Mouse (Mus musculus): ENCODE data around the gene Cog5. TPM values are rescaled to one million over a fixed set of nuclear protein-coding genes. Genes with fewer than 3 reads are reported as not detected.
A peak's percentile ranks its signal among the peaks of the same experiment; 100 is the strongest.

The Cog5 gene
- polyA plus RNA-seq, 1 experiment from 2014 or later, result 34.9 TPM

DNA sequence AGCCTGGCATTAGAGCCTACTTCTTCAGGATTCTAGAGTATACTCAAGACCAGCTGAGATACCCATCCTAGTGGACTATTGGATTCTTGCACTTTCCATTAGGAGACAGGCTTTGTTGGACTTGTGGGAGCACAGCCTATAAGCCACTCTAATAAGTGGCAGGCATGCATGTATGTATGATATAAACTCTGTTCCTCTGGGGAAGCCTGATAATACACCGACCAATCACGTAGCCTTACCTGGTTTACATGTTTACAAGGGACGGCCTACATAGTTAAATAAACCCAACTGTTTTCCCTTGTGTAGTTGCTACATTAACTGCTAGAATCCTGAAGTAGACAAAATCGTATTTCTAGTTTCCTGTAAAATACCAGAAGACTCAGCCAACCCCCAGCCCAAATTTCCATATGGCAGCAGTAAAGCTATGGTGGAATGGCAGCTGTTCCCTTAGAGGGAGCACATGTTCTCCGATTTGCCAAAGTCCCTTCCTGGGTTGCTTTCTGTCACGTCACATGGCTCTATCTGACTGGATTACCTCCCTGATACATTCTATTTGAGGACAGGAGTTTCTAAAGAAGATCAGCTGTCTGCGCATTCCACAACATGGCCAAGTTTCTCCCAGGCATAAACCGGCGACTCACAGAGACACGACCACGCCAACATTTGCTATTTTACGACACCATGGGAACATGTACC, 311.0 kb downstream of the Cog5 start:
- H3K27me3 ChIP-seq (replicated peaks; ENCODE audit: control insufficient read depth, insufficient read depth, low read length), result no peaks in the 10 kb centered on the region
- no peak overlapping the region for H3K27ac ChIP-seq (ENCODE audit: low read depth)
- ATAC-seq (replicated peaks; ENCODE audit: low FRiP score, low TSS enrichment, low read depth), result no peak
- no peak overlapping the region for H3K9ac ChIP-seq (ENCODE audit: low read length)
- no peak overlapping the region for H3K4me2 ChIP-seq (ENCODE audit: low read length)
- 90% methylated on average over 12 of the region's 12 CpGs for WGBS
- H3K36me3 ChIP-seq (ENCODE audit: control insufficient read depth, insufficient read depth, low read length), result 0 out of 2 replicates have a peak, but pooled peaks cover 7% of the 10 kb centered on the region
- no peak overlapping the region for H3K4me3 ChIP-seq (ENCODE audit: low read depth, low read length)
- no peak for DNase-seq (ENCODE audit: low spot score)
- H3K9me3 ChIP-seq (ENCODE audit: control insufficient read depth, low read length), result no peaks in the 10 kb centered on the region
- H3K4me1 ChIP-seq (replicated peaks; ENCODE audit: control insufficient read depth, insufficient read depth, low read length), result no peaks in the 10 kb centered on the region

DNA sequence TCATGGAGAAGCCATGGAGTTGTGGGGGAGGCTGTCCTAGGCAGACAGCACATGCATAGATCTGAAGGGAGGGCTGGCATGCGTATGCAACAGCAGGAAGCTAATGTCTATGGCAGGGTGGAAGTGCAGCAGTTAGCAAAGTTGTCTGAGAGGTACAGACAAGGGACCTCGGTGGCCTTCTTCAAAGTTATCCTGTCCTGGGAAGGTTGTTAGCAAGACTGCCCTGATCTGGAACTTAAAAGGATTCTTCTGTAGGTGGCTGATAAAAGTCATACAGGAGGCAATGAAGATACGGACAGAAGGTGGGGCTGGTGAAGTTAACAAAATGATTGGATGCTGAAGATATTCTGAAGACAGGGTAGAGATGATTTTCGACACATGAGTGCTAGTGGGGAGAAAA, 311.7 kb downstream of the Cog5 start:
- Histone ChIP-seq H3K4me2 (ENCODE audit: low read length) (no peak overlapping the region), H3K9me3 (ENCODE audit: control insufficient read depth, low read length) (no peaks in the 10 kb centered on the region), H3K9ac (ENCODE audit: low read length) (no peak overlapping the region), H3K27ac (ENCODE audit: low read depth) (no peak overlapping the region), H3K4me1 (replicated peaks; ENCODE audit: control insufficient read depth, insufficient read depth, low read length) (no peaks in the 10 kb centered on the region), H3K27me3 (replicated peaks; ENCODE audit: control insufficient read depth, insufficient read depth, low read length) (no peaks in the 10 kb centered on the region), H3K4me3 (ENCODE audit: low read depth, low read length) (no peak overlapping the region), H3K36me3 (ENCODE audit: control insufficient read depth, insufficient read depth, low read length) (0 out of 2 replicates have a peak, but pooled peaks cover 6% of the 10 kb centered on the region)
- DNase-seq (ENCODE audit: low spot score) (no peak), ATAC-seq (replicated peaks; ENCODE audit: low FRiP score, low TSS enrichment, low read depth) (no peak)
- 85% methylated on average over 4 of the region's 4 CpGs for WGBS

DNA sequence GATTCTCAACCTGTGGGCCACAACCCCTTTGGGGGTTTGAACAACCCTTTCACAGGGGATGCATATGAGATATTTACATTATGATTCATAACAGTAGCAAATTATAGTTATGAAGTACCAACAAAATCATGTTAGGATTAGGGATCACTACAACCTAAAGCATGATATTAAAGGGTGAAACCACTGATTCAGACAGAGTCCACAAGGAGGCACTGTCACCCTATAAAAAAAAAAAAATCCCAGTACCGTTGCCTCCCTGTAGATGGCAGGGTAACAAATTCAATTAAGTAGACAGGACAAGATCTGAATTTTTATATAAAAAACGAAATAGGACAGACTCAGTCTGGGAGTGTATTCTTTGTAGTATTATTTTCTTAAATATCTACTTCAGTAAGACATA, 312.9 kb downstream of the Cog5 start:
- Histone ChIP-seq H3K9me3 (ENCODE audit: control insufficient read depth, low read length) (no peaks in the 10 kb centered on the region), H3K36me3 (ENCODE audit: control insufficient read depth, insufficient read depth, low read length) (0 out of 2 replicates have a peak, but pooled peaks cover 4% of the 10 kb centered on the region), H3K27me3 (replicated peaks; ENCODE audit: control insufficient read depth, insufficient read depth, low read length) (no peaks in the 10 kb centered on the region), H3K4me1 (replicated peaks; ENCODE audit: control insufficient read depth, insufficient read depth, low read length) (no peaks in the 10 kb centered on the region), H3K4me3 (ENCODE audit: low read depth, low read length) (no peak overlapping the region), H3K4me2 (ENCODE audit: low read length) (no peak overlapping the region), H3K9ac (ENCODE audit: low read length) (no peak overlapping the region), H3K27ac (ENCODE audit: low read depth) (no peak overlapping the region)
- peak; percentile 58; the same call in 1 of the 2 replicates for ATAC-seq (replicated peaks; ENCODE audit: low FRiP score, low TSS enrichment, low read depth)
- 4% methylated on average over 2 of the region's 2 CpGs for WGBS
- no peak for DNase-seq (ENCODE audit: low spot score)

DNA sequence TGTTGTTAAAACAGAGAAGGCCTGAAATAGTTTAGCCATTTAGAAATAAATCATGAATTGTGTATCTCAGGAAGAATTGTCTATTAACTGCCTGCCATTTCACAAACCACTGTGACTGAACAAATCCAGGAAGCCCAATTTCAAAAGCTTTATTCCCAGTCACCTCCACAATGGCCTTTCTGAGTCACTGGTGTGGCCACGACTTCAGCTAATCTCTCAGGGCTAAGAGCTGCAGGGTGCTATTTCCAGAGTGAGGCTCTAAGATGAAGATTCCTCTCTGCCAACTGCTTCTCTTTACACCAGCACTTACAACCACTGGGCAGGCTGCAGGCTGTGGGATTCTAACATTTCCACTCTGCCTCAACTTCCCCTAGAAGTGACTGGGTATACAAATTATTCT, 314.4 kb downstream of the Cog5 start:
- H3K9ac ChIP-seq (ENCODE audit: low read length), result no peak overlapping the region
- H3K9me3 ChIP-seq (ENCODE audit: control insufficient read depth, low read length), result no peaks in the 10 kb centered on the region
- no peak overlapping the region for H3K4me2 ChIP-seq (ENCODE audit: low read length)
- H3K4me1 ChIP-seq (replicated peaks; ENCODE audit: control insufficient read depth, insufficient read depth, low read length), result no peaks in the 10 kb centered on the region; the same call in 1 of the 2 replicates
- WGBS, result 35% methylated on average over 1 of the region's 1 CpGs
- DNase-seq (ENCODE audit: low spot score) (no peak), ATAC-seq (replicated peaks; ENCODE audit: low FRiP score, low TSS enrichment, low read depth) (no peak)
- H3K27ac ChIP-seq (ENCODE audit: low read depth), result no peak overlapping the region
- H3K4me3 ChIP-seq (ENCODE audit: low read depth, low read length), result no peak overlapping the region
- 0 out of 2 replicates have a peak, but pooled peaks cover 4% of the 10 kb centered on the region for H3K36me3 ChIP-seq (ENCODE audit: control insufficient read depth, insufficient read depth, low read length)
- no peaks in the 10 kb centered on the region for H3K27me3 ChIP-seq (replicated peaks; ENCODE audit: control insufficient read depth, insufficient read depth, low read length)

DNA sequence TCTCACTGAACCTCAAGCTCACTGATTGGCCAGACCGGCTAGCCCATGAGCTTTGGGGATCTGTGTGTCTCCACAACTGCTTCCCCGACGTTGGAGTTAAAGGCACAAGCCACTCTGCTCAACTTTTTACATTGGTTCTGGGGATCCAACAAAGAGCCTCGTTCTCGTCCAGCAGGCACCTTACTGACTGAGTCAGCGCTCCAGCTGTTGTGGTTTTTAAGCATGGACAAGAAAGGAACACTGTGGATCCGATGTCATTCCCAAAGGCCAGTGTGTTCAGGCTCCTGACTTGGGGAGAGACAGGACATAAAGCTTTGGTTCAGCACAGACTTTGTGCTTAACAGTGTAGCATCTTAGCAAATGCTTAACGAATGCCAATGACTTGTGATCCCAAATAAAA, 316.9 kb downstream of the Cog5 start:
- no peaks in the 10 kb centered on the region for H3K36me3 ChIP-seq (ENCODE audit: control insufficient read depth, insufficient read depth, low read length)
- H3K9ac ChIP-seq (ENCODE audit: low read length), result no peak overlapping the region
- H3K27ac ChIP-seq (ENCODE audit: low read depth), result no peak overlapping the region
- no peak overlapping the region for H3K4me3 ChIP-seq (ENCODE audit: low read depth, low read length)
- DNase-seq (ENCODE audit: low spot score) (no peak), ATAC-seq (replicated peaks; ENCODE audit: low FRiP score, low TSS enrichment, low read depth) (no peak)
- WGBS, result 92% methylated on average over 8 of the region's 8 CpGs
- H3K4me1 ChIP-seq (replicated peaks; ENCODE audit: control insufficient read depth, insufficient read depth, low read length), result no peaks in the 10 kb centered on the region; the same call in 1 of the 2 replicates
- no peak overlapping the region for H3K4me2 ChIP-seq (ENCODE audit: low read length)
- no peaks in the 10 kb centered on the region for H3K9me3 ChIP-seq (ENCODE audit: control insufficient read depth, low read length)
- no peaks in the 10 kb centered on the region for H3K27me3 ChIP-seq (replicated peaks; ENCODE audit: control insufficient read depth, insufficient read depth, low read length)

DNA sequence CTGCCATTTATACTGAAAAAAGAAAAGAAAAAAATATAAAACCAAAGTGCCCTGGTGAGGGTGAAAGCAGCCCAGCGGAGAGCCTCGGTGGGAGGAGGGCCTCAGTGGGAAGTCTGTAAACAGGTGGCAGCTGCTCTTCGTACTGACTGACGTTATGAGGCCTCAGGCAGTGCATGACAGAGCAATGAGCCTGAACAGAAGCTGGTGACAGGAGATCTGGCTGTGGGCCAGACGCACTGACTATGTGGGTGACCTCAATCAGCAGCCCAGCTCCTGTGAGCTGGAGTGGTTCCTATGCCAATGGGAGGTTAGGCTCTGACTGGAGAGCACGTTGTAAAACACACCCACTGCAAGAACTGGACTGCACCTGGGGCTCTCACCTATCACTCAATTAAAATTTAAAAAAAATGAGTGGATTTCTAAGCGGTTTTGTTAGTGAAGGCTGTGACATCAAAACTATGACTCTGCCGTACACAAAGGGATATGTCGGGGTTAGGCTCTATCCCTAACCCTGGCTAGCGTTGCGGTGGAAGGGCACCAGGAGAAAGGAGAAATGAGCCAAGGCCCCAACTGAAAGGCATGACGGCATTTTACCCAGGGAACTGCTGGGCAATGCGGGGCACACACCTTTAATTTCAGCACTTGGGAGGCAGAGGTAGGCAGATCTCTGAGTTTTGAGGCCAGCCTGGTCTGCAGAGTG, 319.0 kb downstream of the Cog5 start:
- no peak overlapping the region for H3K27ac ChIP-seq (ENCODE audit: low read depth)
- ATAC-seq (replicated peaks; ENCODE audit: low FRiP score, low TSS enrichment, low read depth) (peak; percentile 68; the same call in 1 of the 2 replicates), DNase-seq (ENCODE audit: low spot score) (no peak)
- H3K4me2 ChIP-seq (ENCODE audit: low read length), result no peak overlapping the region
- no peaks in the 10 kb centered on the region; the same call in 1 of the 2 replicates for H3K4me1 ChIP-seq (replicated peaks; ENCODE audit: control insufficient read depth, insufficient read depth, low read length)
- H3K4me3 ChIP-seq (ENCODE audit: low read depth, low read length), result no peak overlapping the region
- no peak overlapping the region for H3K9ac ChIP-seq (ENCODE audit: low read length)
- WGBS, result 59% methylated on average over 13 of the region's 13 CpGs
- no peaks in the 10 kb centered on the region for H3K9me3 ChIP-seq (ENCODE audit: control insufficient read depth, low read length)
- no peaks in the 10 kb centered on the region for H3K36me3 ChIP-seq (ENCODE audit: control insufficient read depth, insufficient read depth, low read length)
- no peaks in the 10 kb centered on the region for H3K27me3 ChIP-seq (replicated peaks; ENCODE audit: control insufficient read depth, insufficient read depth, low read length)

DNA sequence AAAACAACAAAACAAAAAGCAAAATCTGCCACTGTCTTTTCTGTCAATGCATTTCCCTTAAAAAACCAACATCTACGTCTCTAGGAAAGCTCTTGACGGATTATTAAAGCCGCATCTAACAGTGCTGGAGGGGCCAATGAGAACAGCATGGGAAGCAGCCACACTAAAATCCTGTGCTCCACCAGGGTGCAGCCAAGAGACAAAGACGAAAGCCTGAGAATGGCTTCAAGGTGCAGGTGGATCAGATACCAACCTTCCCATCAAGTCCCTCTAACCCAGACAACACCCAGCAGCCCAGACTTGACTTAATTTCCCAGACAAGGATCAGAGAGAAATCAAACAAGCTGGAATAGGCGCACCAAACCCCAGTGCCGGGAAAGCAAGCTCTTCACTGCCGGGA, 321.9 kb downstream of the Cog5 start:
- ATAC-seq (replicated peaks; ENCODE audit: low FRiP score, low TSS enrichment, low read depth) (no peak), DNase-seq (ENCODE audit: low spot score) (no peak)
- H3K9ac ChIP-seq (ENCODE audit: low read length), result no peak overlapping the region

DNA sequence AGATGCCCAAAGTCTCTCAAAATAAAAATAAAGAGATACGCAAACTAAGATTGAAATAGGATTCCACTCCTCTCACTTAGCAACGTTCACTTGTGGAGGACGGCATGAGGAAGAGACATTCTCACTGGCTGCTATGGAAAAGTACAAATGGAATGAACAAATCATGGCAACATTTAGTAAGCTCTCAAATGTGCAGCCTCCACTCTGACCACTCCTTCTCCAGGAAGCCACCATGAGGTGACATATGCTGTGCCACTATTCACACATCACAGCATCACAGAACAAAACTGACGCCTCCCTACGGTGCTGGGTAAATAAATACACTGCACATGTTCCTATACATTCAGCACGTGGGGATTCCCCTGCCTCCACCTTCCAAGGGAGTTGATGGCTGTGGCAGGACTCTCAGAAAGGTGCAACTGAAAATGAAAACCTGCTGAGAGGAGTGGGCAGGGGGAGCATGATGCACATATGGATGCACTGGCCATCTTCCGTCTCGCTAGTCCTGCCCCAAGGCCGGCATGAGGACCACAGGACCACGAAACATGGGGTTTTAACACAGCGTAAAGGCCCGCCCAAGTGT, 323.0 kb downstream of the Cog5 start:
- Histone ChIP-seq H3K4me2 (ENCODE audit: low read length) (no peak overlapping the region), H3K9me3 (ENCODE audit: control insufficient read depth, low read length) (no peaks in the 10 kb centered on the region), H3K9ac (ENCODE audit: low read length) (no peak overlapping the region), H3K36me3 (ENCODE audit: control insufficient read depth, insufficient read depth, low read length) (no peaks in the 10 kb centered on the region), H3K4me3 (ENCODE audit: low read depth, low read length) (no peak overlapping the region), H3K27me3 (replicated peaks; ENCODE audit: control insufficient read depth, insufficient read depth, low read length) (no peaks in the 10 kb centered on the region), H3K4me1 (replicated peaks; ENCODE audit: control insufficient read depth, insufficient read depth, low read length) (no peaks in the 10 kb centered on the region; the same call in 1 of the 2 replicates), H3K27ac (ENCODE audit: low read depth) (no peak overlapping the region)
- ATAC-seq (replicated peaks; ENCODE audit: low FRiP score, low TSS enrichment, low read depth) (no peak), DNase-seq (ENCODE audit: low spot score) (no peak)
- WGBS, result 83% methylated on average over 12 of the region's 12 CpGs

More for the DNA sequence above, 321.9 kb downstream of the Cog5 start:
- no peaks in the 10 kb centered on the region for H3K36me3 ChIP-seq (ENCODE audit: control insufficient read depth, insufficient read depth, low read length)
- no peak overlapping the region for H3K27ac ChIP-seq (ENCODE audit: low read depth)
- H3K4me2 ChIP-seq (ENCODE audit: low read length), result no peak overlapping the region
- H3K9me3 ChIP-seq (ENCODE audit: control insufficient read depth, low read length), result no peaks in the 10 kb centered on the region
- no peaks in the 10 kb centered on the region; the same call in 1 of the 2 replicates for H3K4me1 ChIP-seq (replicated peaks; ENCODE audit: control insufficient read depth, insufficient read depth, low read length)
- no peaks in the 10 kb centered on the region for H3K27me3 ChIP-seq (replicated peaks; ENCODE audit: control insufficient read depth, insufficient read depth, low read length)
- no peak overlapping the region for H3K4me3 ChIP-seq (ENCODE audit: low read depth, low read length)
- WGBS, result 45% methylated on average over 7 of the region's 7 CpGs
